Mouse (Mus musculus) CH12.LX (cell line): Measurements from ENCODE around the gene Vkorc1l1. TPM values are rescaled to one million over a fixed set of nuclear protein-coding genes. Genes with fewer than 3 reads are reported as not detected.

Experiments
- DNase-seq: peaks from one replicate; pipeline ENCODE4 v3.0.0-alpha.2; 2013; ENCODE audit errors: extremely low read depth
- H3K27ac ChIP-seq: 2 replicates; pipeline ENCODE4 v1.5.1; 2012; ENCODE audit warnings: low read depth, mild to moderate bottlenecking, control low read depth, moderate library complexity; ENCODE audit not compliant: insufficient read depth
- H3K27me3 ChIP-seq: replicated peaks from 2 replicates; pipeline ENCODE3; 2012; ENCODE audit warnings: inconsistent platforms
- H3K36me3 ChIP-seq, 2 experiments: replicated peaks in 1 of 2; 2 replicates each; pipeline versions ENCODE3 to v1.6.1; 2012; ENCODE audit warnings: inconsistent platforms in 1 of 2, low read length in 1 of 2, mild to moderate bottlenecking in 1 of 2, mixed read lengths in 1 of 2, moderate library complexity in 1 of 2; ENCODE audit not compliant: control insufficient read depth in 1 of 2, insufficient read depth in 1 of 2
- H3K4me1 ChIP-seq, 2 experiments: 2 replicates each; pipeline ENCODE4 v1.6.1; 2012; ENCODE audit warnings: inconsistent platforms in 1 of 2, moderate library complexity in 1 of 2; ENCODE audit not compliant: insufficient read depth in 2 of 2, control insufficient read depth in 1 of 2
- H3K4me2 ChIP-seq: 2 replicates; pipeline ENCODE4 v1.6.1; 2012; ENCODE audit warnings: low read depth, mild to moderate bottlenecking, control low read depth; ENCODE audit not compliant: poor library complexity, insufficient read depth, severe bottlenecking
- H3K4me3 ChIP-seq, 3 experiments: fragments of 150-350 bp in 1 of 3; sonication (generic) in 1 of 3; replicated peaks in 1 of 3; 2 replicates each; pipeline versions ENCODE3 to v1.5.1; 2011 to 2012; ENCODE audit warnings: low read depth in 2 of 3, low read length in 2 of 3, mild to moderate bottlenecking in 2 of 3, moderate library complexity in 2 of 3, control low read depth in 1 of 3, improper control_type of control experiment in 1 of 3, inconsistent platforms in 1 of 3, mixed read lengths in 1 of 3; ENCODE audit not compliant: poor library complexity in 1 of 3
- H3K79me2 ChIP-seq: replicated peaks from 2 replicates; pipeline ENCODE4 v1.6.1; 2012; ENCODE audit warnings: mild to moderate bottlenecking, moderate library complexity; ENCODE audit not compliant: control insufficient read depth, poor library complexity, insufficient read depth, severe bottlenecking; ENCODE audit errors: extremely low read depth
- H3K9ac ChIP-seq: 2 replicates; pipeline ENCODE4 v1.6.1; 2012; ENCODE audit warnings: low read depth, mild to moderate bottlenecking, control low read depth, moderate library complexity; ENCODE audit not compliant: insufficient read depth
- H3K9me3 ChIP-seq: replicated peaks from 2 replicates; pipeline ENCODE3; 2012; ENCODE audit warnings: low read length, inconsistent platforms, mixed read lengths
- CHD1 ChIP-seq: IDR thresholded peaks from 2 replicates; pipeline ENCODE4 v1.6.1; 2012; ENCODE audit warnings: low read depth, low read length, improper control_type of control experiment, inconsistent platforms
- E2F4 ChIP-seq: IDR thresholded peaks from 2 replicates; pipeline ENCODE4 v1.6.1; 2011; ENCODE audit warnings: low read depth, low read length, improper control_type of control experiment; ENCODE audit not compliant: insufficient replicate concordance
- EP300 ChIP-seq: IDR thresholded peaks from 2 replicates; pipeline ENCODE4 v1.6.1; 2011; ENCODE audit warnings: low read length, improper control_type of control experiment
- ETS1 ChIP-seq: conservative IDR thresholded peaks from 2 replicates; pipeline ENCODE4 v1.6.1; 2012; ENCODE audit warnings: low read depth, mild to moderate bottlenecking, inconsistent platforms, low read length, improper control_type of control experiment, moderate library complexity
- HCFC1 ChIP-seq: IDR thresholded peaks from 2 replicates; pipeline ENCODE4 v1.6.1; 2012; ENCODE audit warnings: low read depth, mild to moderate bottlenecking, inconsistent platforms, low read length, improper control_type of control experiment
- MAFK ChIP-seq: IDR thresholded peaks from 2 replicates; pipeline ENCODE4 v1.6.1; 2011; ENCODE audit warnings: low read length, improper control_type of control experiment; ENCODE audit not compliant: insufficient replicate concordance
- MAX ChIP-seq: IDR thresholded peaks from 2 replicates; pipeline ENCODE4 v1.6.1; 2011; ENCODE audit warnings: low read length, improper control_type of control experiment
- NELFE ChIP-seq: IDR thresholded peaks from 2 replicates; pipeline ENCODE4 v1.6.1; 2011; ENCODE audit warnings: low read depth, low read length, improper control_type of control experiment
- NRF1 ChIP-seq: IDR thresholded peaks from 2 replicates; pipeline ENCODE4 v1.6.1; 2014; ENCODE audit warnings: low read depth, mild to moderate bottlenecking, inconsistent platforms, low read length, improper control_type of control experiment, moderate library complexity
- POLR2AphosphoS2 ChIP-seq: IDR thresholded peaks from 2 replicates; pipeline ENCODE4 v1.6.1; 2011; ENCODE audit warnings: low read depth, low read length, improper control_type of control experiment
- RAD21 ChIP-seq: IDR thresholded peaks from 2 replicates; pipeline ENCODE4 v1.6.1; 2011; ENCODE audit warnings: low read depth, mild to moderate bottlenecking, low read length, improper control_type of control experiment, moderate library complexity
- TCF12 ChIP-seq: IDR thresholded peaks from 2 replicates; pipeline ENCODE4 v1.6.1; 2014; ENCODE audit warnings: low read depth, mild to moderate bottlenecking, inconsistent platforms, low read length, improper control_type of control experiment
- USF1 ChIP-seq: IDR thresholded peaks from 2 replicates; pipeline ENCODE4 v1.6.1; 2014; ENCODE audit warnings: low read depth, mild to moderate bottlenecking, inconsistent platforms, low read length, improper control_type of control experiment
- ZKSCAN1 ChIP-seq: IDR thresholded peaks from 2 replicates; pipeline ENCODE4 v1.6.1; 2012; ENCODE audit warnings: low read depth, inconsistent platforms, low read length, improper control_type of control experiment, borderline replicate concordance
- ZMIZ1 ChIP-seq: IDR thresholded peaks from 2 replicates; pipeline ENCODE4 v1.6.1; 2012; ENCODE audit warnings: low read depth, mild to moderate bottlenecking, inconsistent platforms, low read length, improper control_type of control experiment
- ZNF384 ChIP-seq: IDR thresholded peaks from 2 replicates; pipeline ENCODE4 v1.6.1; 2012; ENCODE audit warnings: low read depth, low read length, improper control_type of control experiment, inconsistent platforms
- dilution Hi-C: fragments of 300-500 bp; cut with MboI; formaldehyde crosslinking; loops from 2 replicates; pipeline ENCODE4 v1.14.3; 2020; ENCODE audit warnings: low sequenced_read_pairs; ENCODE audit not compliant: extremely low pct_unique_long_range_greater_than_20kb, extremely low pct_ligation_motif_present
- in situ Hi-C: fragments of 300-500 bp; cut with MboI; formaldehyde crosslinking; loops from 3 replicates; pipeline ENCODE4 v1.14.3; 2019; ENCODE audit warnings: low sequenced_read_pairs, low pct_ligation_motif_present, low pct_unique_long_range_greater_than_20kb, mixed read lengths
- polyA plus RNA-seq: library from polyadenylated mRNA; unstranded; fragments of >175 nt; gene quantifications from 2 replicates; pipeline ENCODE4 v1.2.1, GENCODE M21; 2012; ENCODE audit warnings: low read depth; ENCODE audit not compliant: insufficient read length
- total RNA-seq, 2 experiments: library from RNA; depleted of rRNA; stranded (reverse); fragments of 300-350 nt in 1 of 2; fragments of >200 nt in 1 of 2; gene quantifications; 2 replicates each; pipeline ENCODE4 v1.2.3; 2012 to 2014

The Vkorc1l1 gene
- total and polyA plus RNA-seq, 3 experiments: 8.7 to 33.1 (median 31.4) TPM

DNA sequence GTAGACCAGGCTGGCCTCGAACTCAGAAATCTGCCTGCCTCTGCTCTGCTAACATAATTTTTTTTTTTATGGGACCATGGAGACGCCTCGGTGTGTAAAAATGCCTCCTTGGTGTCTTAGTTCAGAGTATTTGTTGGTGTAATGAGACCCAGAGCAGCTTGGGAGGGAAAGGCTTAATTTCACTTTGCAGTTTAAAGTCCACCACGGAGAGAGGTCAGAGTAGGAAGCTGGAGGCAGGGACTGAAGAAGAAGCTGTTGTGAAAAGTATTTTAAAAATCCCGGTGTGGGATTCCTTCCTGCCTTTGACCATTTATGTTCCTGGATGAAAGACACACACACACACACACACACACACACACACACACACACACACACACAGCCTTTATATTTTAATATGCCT, 15.8 kb upstream of the Vkorc1l1 start:
- H3K79me2 ChIP-seq: no peaks in the 10 kb centered on the region
- H3K4me1 ChIP-seq: 0 out of 4 replicates have a peak, but pooled peaks cover 0 to 2% of the 10 kb centered on the region in 2 experiments
- no peaks in the 10 kb centered on the region for H3K9me3 ChIP-seq
- dilution Hi-C loops (no loop called here), in situ Hi-C loops (no loop called here)
- no peak for TF ChIP-seq ZNF384
- no peak for TF ChIP-seq POLR2AphosphoS2
- no peak for TF ChIP-seq RAD21
- TF ChIP-seq MAFK: no peak
- TF ChIP-seq ETS1: no peak
- no peak for TF ChIP-seq E2F4
- no peak for TF ChIP-seq CHD1
- H3K27me3 ChIP-seq: no peaks in the 10 kb centered on the region
- H3K36me3 ChIP-seq: no peaks in the 10 kb centered on the region
- H3K4me2 ChIP-seq: no peak overlapping the region
- no peak overlapping the region for H3K27ac ChIP-seq
- no peak overlapping the region for H3K4me3 ChIP-seq
- no peak for DNase-seq
- H3K9ac ChIP-seq: no peak overlapping the region

DNA sequence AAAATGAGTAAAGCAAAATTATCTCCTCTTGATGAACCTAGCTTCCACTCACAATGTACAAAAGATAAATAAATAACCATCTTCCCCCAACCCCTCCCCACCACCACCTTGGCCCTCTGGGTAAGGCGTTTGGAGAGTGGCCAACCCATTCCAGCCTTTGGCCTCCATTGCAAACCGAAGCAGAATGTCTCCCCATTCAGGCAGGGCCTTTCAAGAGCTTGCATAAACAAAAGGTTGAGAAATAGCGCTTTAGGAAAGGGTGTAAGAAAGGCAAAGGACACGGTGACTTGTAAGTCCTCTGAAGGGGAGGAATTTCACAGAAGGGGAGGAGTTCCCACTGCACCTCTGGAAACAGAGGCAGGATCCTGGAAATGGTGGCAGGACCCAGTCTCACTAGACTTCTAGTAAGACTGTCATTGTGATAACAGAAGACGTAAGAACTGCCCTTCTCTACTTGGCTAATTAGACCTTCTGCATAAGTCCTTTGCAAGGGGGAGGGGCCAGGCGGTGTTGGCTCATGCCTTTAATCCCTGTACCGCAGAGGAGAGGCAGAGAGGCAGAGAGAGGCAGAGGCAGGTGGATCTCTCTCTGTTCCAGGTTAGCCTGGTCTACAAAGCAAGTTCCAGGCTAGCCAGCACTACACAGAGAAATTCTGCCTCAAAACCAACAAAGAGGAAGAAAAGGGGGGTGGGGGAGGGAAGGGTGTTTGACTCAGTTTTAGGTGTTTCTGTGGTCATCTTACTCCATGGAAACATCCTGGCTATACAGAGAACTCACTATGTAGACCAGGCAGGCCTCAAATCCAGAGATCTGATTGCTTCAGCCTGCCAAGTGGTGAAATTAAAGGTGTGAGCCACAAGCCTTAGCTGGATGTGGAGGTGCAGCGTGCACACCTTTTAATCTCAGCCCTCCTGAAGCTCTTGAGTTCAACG, 11.6 kb upstream of the Vkorc1l1 start:
- Histone ChIP-seq H3K4me2 (no peak overlapping the region), H3K27ac (no peak overlapping the region), H3K79me2 (no peaks in the 10 kb centered on the region), H3K9ac (no peak overlapping the region), H3K36me3 (no peaks in the 10 kb centered on the region), H3K4me3 (no peak overlapping the region), H3K4me1 (0 out of 4 replicates have a peak, but pooled peaks cover 0 to 2% of the 10 kb centered on the region in 2 experiments), H3K27me3 (no peaks in the 10 kb centered on the region), H3K9me3 (no peaks in the 10 kb centered on the region)
- in situ Hi-C loops (no loop called here), dilution Hi-C loops (no loop called here)
- no peak for DNase-seq
- TF ChIP-seq ZNF384 (no peak), EP300 (no peak), ZMIZ1 (no peak), CHD1 (no peak), TCF12 (no peak), USF1 (no peak)

DNA sequence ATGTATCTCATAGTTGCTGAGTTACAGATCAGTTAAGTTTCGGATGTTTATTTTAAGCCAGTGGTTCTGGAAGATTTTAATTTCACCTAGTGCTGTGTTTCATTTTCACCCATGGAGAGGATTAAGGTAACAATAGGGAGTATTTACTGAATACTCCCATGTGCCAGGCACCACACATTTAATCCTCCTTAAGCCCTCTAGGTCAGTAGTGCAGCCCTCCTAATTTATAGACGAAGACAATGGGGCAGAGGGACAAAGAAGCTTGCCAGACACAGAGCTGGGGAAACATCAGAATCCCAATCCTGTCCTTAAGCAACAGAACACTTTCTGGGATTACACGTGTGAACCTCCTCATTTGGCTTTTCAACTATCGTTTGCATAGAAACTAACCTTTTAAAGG, 4.8 kb upstream of the Vkorc1l1 start:
- H3K9me3 ChIP-seq: no peaks in the 10 kb centered on the region
- H3K9ac ChIP-seq: no peak overlapping the region
- H3K4me3 ChIP-seq: no peak overlapping the region
- H3K4me1 ChIP-seq: peaks cover 0 to 3% of the 10 kb centered on the region in 2 experiments; a peak in 1 of 4 replicates
- H3K27me3 ChIP-seq: no peaks in the 10 kb centered on the region
- no peak overlapping the region for H3K27ac ChIP-seq
- TF ChIP-seq NELFE (no peak), NRF1 (no peak), MAX (no peak), ZNF384 (no peak), ZKSCAN1 (no peak), HCFC1 (no peak)
- H3K79me2 ChIP-seq: no peaks in the 10 kb centered on the region
- in situ Hi-C loops: no loop called here
- DNase-seq: no peak
- no peak overlapping the region for H3K4me2 ChIP-seq
- dilution Hi-C loops: no loop called here
- H3K36me3 ChIP-seq: no peaks in the 10 kb centered on the region
